Mouse (Mus musculus) small intestine, adult 2 months (tissue): ENCODE data around the gene Lnx1.

Experiments used
- CTCF ChIP-seq: fragments of 200-500 bp; IDR thresholded peaks from 2 replicates; pipeline ENCODE4 v1.5.1; 2012; ENCODE audit warnings: low read depth, mild to moderate bottlenecking, control low read depth, inconsistent platforms, low read length, moderate library complexity, mixed read lengths; ENCODE audit not compliant: insufficient replicate concordance, insufficient read length; ENCODE audit errors: extremely low read depth
- POLR2A ChIP-seq: fragments of 200-500 bp; IDR thresholded peaks from 2 replicates; pipeline ENCODE4 v1.6.1; 2012; ENCODE audit warnings: low read depth, mild to moderate bottlenecking, control low read depth, inconsistent platforms, low read length, moderate library complexity

GRCm38 (mm10) chr5:74654527-74654926 lies 48.2 kb downstream of the Lnx1 start:
- TF ChIP-seq POLR2A (no peak), CTCF (no peak)
